Mouse (Mus musculus): ENCODE results near the gene Gak. TPM values are rescaled to one million over a fixed set of nuclear protein-coding genes. Genes with fewer than 3 reads are reported as not detected.

Gak gene
- polyA plus RNA-seq, 1 experiment from 2014 or later: 65.5 TPM

DNA sequence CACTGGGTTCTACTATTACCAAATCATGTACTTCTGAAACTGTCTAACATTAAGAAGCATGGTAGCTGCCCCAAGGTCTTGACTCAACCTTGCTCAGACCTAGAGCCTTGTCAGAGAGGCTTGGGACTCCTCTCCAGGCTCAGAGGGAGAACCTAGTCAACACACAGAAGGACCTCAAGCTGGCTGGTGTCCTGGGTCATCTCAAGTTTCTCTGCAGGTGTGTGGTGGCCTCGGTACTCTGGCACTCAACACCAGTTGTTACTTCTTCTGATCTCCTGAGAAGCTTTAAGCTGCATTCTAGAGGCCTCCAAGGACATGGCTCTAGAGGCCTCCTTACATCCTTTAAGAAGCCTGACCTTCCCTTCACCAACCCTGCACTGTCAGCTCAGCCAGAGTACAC lies 75.5 kb downstream of the Gak start:
- H3K4me3 ChIP-seq (ENCODE audit: low read depth, low read length): no peak overlapping the region
- H3K4me1 ChIP-seq (replicated peaks; ENCODE audit: control insufficient read depth, insufficient read depth, low read length): no peaks in the 10 kb centered on the region
- DNase-seq (ENCODE audit: low spot score): no peak
- H3K4me2 ChIP-seq (ENCODE audit: low read length): no peak overlapping the region
- peaks cover 35% of the 10 kb centered on the region for H3K27me3 ChIP-seq (replicated peaks; ENCODE audit: control insufficient read depth, insufficient read depth, low read length)
- H3K9me3 ChIP-seq (ENCODE audit: control insufficient read depth, low read length): no peaks in the 10 kb centered on the region
- H3K9ac ChIP-seq (ENCODE audit: low read length): no peak overlapping the region
- no peak overlapping the region for H3K27ac ChIP-seq (ENCODE audit: low read depth)
- H3K36me3 ChIP-seq (ENCODE audit: control insufficient read depth, insufficient read depth, low read length): no peaks in the 10 kb centered on the region
- 73% methylated on average over 1 of the region's 1 CpGs for WGBS
- no peak for ATAC-seq (replicated peaks; ENCODE audit: low FRiP score, low TSS enrichment, low read depth)

DNA sequence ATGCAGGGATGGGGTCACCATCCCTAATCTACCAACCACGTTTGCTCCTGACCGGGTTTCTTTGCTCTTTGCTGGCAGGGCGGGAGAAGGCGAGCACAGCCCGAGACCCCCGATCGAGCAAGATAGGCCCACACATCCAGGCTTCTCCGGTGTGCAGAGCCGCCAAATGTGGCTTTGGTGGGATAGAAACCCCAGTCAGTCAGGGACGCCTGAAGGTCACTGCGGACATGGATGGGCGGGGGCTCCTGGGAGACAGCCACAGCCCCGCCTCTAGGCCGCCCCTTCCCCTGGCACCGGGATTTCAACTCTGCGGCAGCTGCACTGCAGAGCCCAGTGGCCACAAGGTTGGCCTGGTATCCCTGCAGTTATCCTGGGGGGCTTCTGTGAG lies 79.4 kb downstream of the Gak start:
- H3K4me3 ChIP-seq (ENCODE audit: low read depth, low read length): peak overlapping the region; percentile 3
- DNase-seq (ENCODE audit: low spot score): no peak
- no peak overlapping the region for H3K27ac ChIP-seq (ENCODE audit: low read depth)
- no peak overlapping the region for H3K9ac ChIP-seq (ENCODE audit: low read length)
- no peaks in the 10 kb centered on the region for H3K9me3 ChIP-seq (ENCODE audit: control insufficient read depth, low read length)
- under 1% methylated on average over 16 of the region's 16 CpGs for WGBS
- ATAC-seq (replicated peaks; ENCODE audit: low FRiP score, low TSS enrichment, low read depth): no peak
- no peaks in the 10 kb centered on the region for H3K36me3 ChIP-seq (ENCODE audit: control insufficient read depth, insufficient read depth, low read length)
- no peaks in the 10 kb centered on the region for H3K4me1 ChIP-seq (replicated peaks; ENCODE audit: control insufficient read depth, insufficient read depth, low read length)
- peaks cover 44% of the 10 kb centered on the region for H3K27me3 ChIP-seq (replicated peaks; ENCODE audit: control insufficient read depth, insufficient read depth, low read length)
- H3K4me2 ChIP-seq (ENCODE audit: low read length): peak overlapping the region; percentile 47

DNA sequence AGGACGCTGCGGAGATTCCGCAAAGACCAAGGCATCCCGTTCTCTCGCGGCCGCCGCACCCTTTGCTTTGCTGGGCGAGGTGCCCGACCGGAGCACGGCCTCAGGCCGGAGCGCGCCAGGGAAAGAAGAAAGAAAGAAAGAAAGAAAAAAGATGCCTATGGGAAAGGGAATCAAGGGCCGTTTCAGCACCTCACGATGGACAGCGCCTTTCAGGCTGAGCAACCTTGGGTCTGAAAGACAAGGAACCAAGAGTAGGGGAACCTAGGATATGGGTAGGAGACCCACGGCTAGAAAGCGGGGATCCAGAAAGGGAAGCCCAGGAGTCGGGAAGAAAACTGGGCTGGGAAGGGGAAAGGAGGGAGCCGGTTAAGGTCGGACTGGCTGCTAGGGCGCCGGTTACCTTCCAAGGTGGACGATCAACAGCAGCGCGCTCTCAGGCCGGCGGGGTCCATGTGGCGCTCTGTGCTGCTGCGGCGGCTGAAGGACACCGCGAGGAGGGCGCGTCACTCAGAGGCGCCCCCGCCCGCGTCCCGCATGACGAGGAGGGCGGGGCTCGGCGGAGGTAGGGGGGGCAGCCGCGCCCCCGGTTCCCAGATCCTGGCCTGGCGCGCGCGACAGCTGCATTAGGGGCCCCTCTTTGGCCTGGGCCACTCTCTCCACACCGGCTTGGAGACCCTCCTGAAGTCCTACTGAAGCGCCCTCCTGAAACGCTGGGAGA lies 79.9 kb downstream of the Gak start, which contains the start of gene Cplx1:
TSS of gene Cplx1 (minus strand) at position 536 of the 718 bp plus-strand sequence.
- DNase-seq (ENCODE audit: low spot score) (peak; percentile 93), ATAC-seq (replicated peaks; ENCODE audit: low FRiP score, low TSS enrichment, low read depth) (peak; percentile 80; the same call in 1 of the 2 replicates)
- peak within 1 kb of the TSS; percentile 47 for H3K4me2 ChIP-seq (ENCODE audit: low read length)
- H3K27ac ChIP-seq (ENCODE audit: low read depth): no peak within 1 kb of the TSS
- peaks cover 44% of the 10 kb centered on the region for H3K27me3 ChIP-seq (replicated peaks; ENCODE audit: control insufficient read depth, insufficient read depth, low read length)
- peak within 1 kb of the TSS; percentile 3 for H3K4me3 ChIP-seq (ENCODE audit: low read depth, low read length)
- no peaks in the 10 kb centered on the region for H3K9me3 ChIP-seq (ENCODE audit: control insufficient read depth, low read length)
- H3K9ac ChIP-seq (ENCODE audit: low read length): no peak within 1 kb of the TSS
- no peaks in the 10 kb centered on the region for H3K4me1 ChIP-seq (replicated peaks; ENCODE audit: control insufficient read depth, insufficient read depth, low read length)
- no peaks in the 10 kb centered on the region for H3K36me3 ChIP-seq (ENCODE audit: control insufficient read depth, insufficient read depth, low read length)
- WGBS: under 1% methylated on average over 55 of the region's 56 CpGs

DNA sequence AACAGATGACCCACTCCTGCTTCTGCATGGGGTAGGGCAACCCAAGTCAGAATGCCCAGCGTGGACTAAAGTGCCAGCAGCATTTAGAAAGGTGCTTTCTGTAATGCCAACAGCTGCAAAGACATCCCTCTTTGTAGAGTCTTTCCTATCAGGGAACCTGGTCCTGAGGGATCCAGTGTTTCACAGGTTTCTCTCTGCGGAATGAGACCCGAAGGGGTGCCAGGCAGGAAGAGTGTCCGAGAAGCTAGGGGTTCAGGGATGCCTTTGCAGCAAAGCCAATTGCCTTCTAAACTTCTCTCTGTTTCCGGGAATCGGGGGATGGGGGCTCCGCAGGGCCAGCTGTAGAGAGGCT lies 80.4 kb downstream of the Gak start:
- H3K4me3 ChIP-seq (ENCODE audit: low read depth, low read length): no peak overlapping the region
- no peak for ATAC-seq (replicated peaks; ENCODE audit: low FRiP score, low TSS enrichment, low read depth)

DNA sequence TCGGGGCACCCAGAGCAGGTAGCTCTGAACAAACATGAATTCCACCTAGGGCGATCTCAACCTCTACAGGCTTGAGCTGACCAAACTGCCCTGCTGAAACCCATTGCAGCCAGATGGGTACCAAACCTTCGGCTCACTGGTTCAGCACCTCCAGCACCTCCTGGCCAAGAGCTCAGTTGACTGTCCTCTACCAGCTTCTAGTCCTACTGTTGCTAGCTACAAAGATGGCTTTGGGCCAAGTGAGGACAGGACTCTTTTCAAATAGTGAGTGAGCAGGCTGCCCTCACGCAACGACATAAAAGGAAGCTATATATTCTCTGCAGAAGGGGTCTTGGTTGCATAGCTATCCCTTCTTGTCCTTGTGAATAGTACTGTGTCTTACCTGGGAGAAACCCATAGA lies 81.9 kb downstream of the Gak start:
- Histone ChIP-seq H3K27me3 (replicated peaks; ENCODE audit: control insufficient read depth, insufficient read depth, low read length) (peaks cover 44% of the 10 kb centered on the region), H3K9ac (ENCODE audit: low read length) (no peak overlapping the region), H3K9me3 (ENCODE audit: control insufficient read depth, low read length) (no peaks in the 10 kb centered on the region), H3K4me1 (replicated peaks; ENCODE audit: control insufficient read depth, insufficient read depth, low read length) (no peaks in the 10 kb centered on the region), H3K36me3 (ENCODE audit: control insufficient read depth, insufficient read depth, low read length) (no peaks in the 10 kb centered on the region), H3K4me3 (ENCODE audit: low read depth, low read length) (no peak overlapping the region), H3K27ac (ENCODE audit: low read depth) (no peak overlapping the region), H3K4me2 (ENCODE audit: low read length) (no peak overlapping the region)
- no peak for ATAC-seq (replicated peaks; ENCODE audit: low FRiP score, low TSS enrichment, low read depth)
- no peak for DNase-seq (ENCODE audit: low spot score)
- 87% methylated on average over 5 of the region's 5 CpGs for WGBS

More for the DNA sequence above, 80.4 kb downstream of the Gak start:
- Histone ChIP-seq H3K27me3 (replicated peaks; ENCODE audit: control insufficient read depth, insufficient read depth, low read length) (peaks cover 44% of the 10 kb centered on the region), H3K9me3 (ENCODE audit: control insufficient read depth, low read length) (no peaks in the 10 kb centered on the region), H3K36me3 (ENCODE audit: control insufficient read depth, insufficient read depth, low read length) (no peaks in the 10 kb centered on the region), H3K27ac (ENCODE audit: low read depth) (no peak overlapping the region), H3K4me1 (replicated peaks; ENCODE audit: control insufficient read depth, insufficient read depth, low read length) (no peaks in the 10 kb centered on the region), H3K4me2 (ENCODE audit: low read length) (peak overlapping the region; percentile 47), H3K9ac (ENCODE audit: low read length) (no peak overlapping the region)
- DNase-seq (ENCODE audit: low spot score): no peak
- 14% methylated on average over 7 of the region's 7 CpGs for WGBS

DNA sequence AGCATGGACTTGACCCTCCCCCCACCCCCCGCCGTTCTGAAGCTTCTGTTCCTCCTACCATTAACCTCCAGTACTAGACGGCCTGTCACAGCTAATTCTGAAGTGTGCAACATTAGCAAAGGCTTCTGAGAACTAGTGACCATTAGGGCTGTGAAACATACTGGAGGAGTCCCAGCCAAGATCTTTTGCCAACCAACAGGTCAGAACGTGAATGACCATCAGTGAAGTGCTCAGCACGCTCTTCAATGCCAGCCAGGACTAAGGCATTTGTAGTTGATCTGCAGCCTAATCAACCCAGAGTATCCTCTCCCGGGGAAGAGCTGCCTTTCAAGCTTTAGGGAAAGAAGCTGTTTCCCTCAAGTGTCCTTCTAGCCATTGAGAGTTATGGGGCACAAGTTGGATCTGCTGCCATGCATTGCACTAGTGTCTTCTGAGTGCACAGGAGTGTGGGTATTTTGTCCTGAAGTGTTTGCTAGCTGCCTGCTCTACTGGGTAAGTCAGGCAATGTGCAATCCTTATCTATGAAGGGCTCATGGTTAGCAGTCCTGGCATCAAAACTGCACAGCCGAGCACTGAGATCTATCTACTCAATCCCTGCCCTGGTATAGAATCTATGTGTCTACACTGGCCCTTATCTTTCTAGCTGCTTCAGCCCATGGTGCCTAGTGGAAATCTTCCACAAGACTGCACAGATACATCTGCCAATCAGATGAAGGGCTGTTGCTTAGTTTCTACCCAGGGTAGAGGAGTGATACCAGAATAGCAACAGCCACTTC lies 85.9 kb downstream of the Gak start:
- no peak overlapping the region for H3K4me2 ChIP-seq (ENCODE audit: low read length)
- no peaks in the 10 kb centered on the region for H3K36me3 ChIP-seq (ENCODE audit: control insufficient read depth, insufficient read depth, low read length)
- no peak overlapping the region for H3K4me3 ChIP-seq (ENCODE audit: low read depth, low read length)
- H3K4me1 ChIP-seq (replicated peaks; ENCODE audit: control insufficient read depth, insufficient read depth, low read length): no peaks in the 10 kb centered on the region
- DNase-seq (ENCODE audit: low spot score) (no peak), ATAC-seq (replicated peaks; ENCODE audit: low FRiP score, low TSS enrichment, low read depth) (no peak)
- H3K27ac ChIP-seq (ENCODE audit: low read depth): no peak overlapping the region
- H3K9me3 ChIP-seq (ENCODE audit: control insufficient read depth, low read length): no peaks in the 10 kb centered on the region
- no peak overlapping the region for H3K9ac ChIP-seq (ENCODE audit: low read length)
- WGBS: 58% methylated on average over 7 of the region's 7 CpGs
- H3K27me3 ChIP-seq (replicated peaks; ENCODE audit: control insufficient read depth, insufficient read depth, low read length): 0 out of 2 replicates have a peak, but pooled peaks cover 7% of the 10 kb centered on the region

DNA sequence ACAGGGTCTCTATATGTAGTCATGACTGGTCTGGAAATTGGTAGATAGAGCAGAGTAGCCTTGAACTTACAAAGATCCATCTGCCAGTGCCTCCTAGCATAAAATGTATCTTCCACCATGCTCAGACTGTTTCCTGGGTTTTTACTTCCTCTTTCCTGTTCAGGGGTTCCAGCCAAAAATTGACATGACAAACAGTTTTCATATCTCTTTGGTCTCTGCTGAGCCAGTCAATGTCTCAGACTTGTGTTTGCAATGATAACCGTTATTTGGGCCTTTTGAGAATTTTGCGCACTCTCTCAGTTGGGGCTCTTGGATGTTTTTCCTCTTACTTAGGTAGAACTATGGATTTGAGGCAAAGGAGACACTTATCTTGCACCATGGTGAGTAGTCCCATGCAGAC lies 95.4 kb downstream of the Gak start:
- Histone ChIP-seq H3K9me3 (ENCODE audit: control insufficient read depth, low read length) (peaks cover 9% of the 10 kb centered on the region; the same call in 1 of the 2 replicates), H3K4me3 (ENCODE audit: low read depth, low read length) (no peak overlapping the region), H3K9ac (ENCODE audit: low read length) (no peak overlapping the region), H3K4me1 (replicated peaks; ENCODE audit: control insufficient read depth, insufficient read depth, low read length) (no peaks in the 10 kb centered on the region), H3K36me3 (ENCODE audit: control insufficient read depth, insufficient read depth, low read length) (no peaks in the 10 kb centered on the region), H3K27ac (ENCODE audit: low read depth) (no peak overlapping the region), H3K27me3 (replicated peaks; ENCODE audit: control insufficient read depth, insufficient read depth, low read length) (no peaks in the 10 kb centered on the region), H3K4me2 (ENCODE audit: low read length) (no peak overlapping the region)
- 93% methylated on average over 2 of the region's 2 CpGs for WGBS
- DNase-seq (ENCODE audit: low spot score) (no peak), ATAC-seq (replicated peaks; ENCODE audit: low FRiP score, low TSS enrichment, low read depth) (no peak)

DNA sequence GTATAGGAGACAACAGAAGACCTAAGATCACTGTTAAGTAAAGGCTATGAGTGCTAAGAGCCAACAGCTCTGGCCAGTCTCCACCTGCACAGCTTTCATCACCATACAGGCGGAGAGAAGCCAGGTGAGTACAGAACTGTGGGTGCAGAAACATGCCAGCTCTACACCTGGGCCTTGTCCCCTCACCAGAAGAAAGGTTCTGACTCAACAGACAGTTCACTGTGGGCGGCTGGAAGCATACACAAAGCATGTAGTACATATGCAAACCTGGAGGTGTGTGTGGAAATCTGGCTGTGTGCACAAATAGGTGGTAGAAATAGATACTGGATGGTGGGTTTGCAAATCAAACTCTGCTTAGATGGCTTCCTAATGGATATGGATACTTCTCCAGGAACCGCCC lies 107.0 kb downstream of the Gak start:
- Histone ChIP-seq H3K27ac (ENCODE audit: low read depth) (no peak overlapping the region), H3K4me3 (ENCODE audit: low read depth, low read length) (no peak overlapping the region), H3K27me3 (replicated peaks; ENCODE audit: control insufficient read depth, insufficient read depth, low read length) (no peaks in the 10 kb centered on the region), H3K9me3 (ENCODE audit: control insufficient read depth, low read length) (no peaks in the 10 kb centered on the region), H3K9ac (ENCODE audit: low read length) (no peak overlapping the region), H3K36me3 (ENCODE audit: control insufficient read depth, insufficient read depth, low read length) (no peaks in the 10 kb centered on the region), H3K4me1 (replicated peaks; ENCODE audit: control insufficient read depth, insufficient read depth, low read length) (no peaks in the 10 kb centered on the region), H3K4me2 (ENCODE audit: low read length) (no peak overlapping the region)
- no peak for ATAC-seq (replicated peaks; ENCODE audit: low FRiP score, low TSS enrichment, low read depth)
- DNase-seq (ENCODE audit: low spot score): no peak
- WGBS: 88% methylated on average over 3 of the region's 3 CpGs

All from intestine, embryonic 14.5 days (tissue).